Mouse (Mus musculus): ENCODE results near the gene Zfp13. TPM values are rescaled to one million over a fixed set of nuclear protein-coding genes. Genes with fewer than 3 reads are reported as not detected.
A peak's percentile ranks its signal among the peaks of the same experiment; 100 is the strongest.

Zfp13 gene
- polyA plus RNA-seq, 1 experiment: 0.03 TPM

DNA sequence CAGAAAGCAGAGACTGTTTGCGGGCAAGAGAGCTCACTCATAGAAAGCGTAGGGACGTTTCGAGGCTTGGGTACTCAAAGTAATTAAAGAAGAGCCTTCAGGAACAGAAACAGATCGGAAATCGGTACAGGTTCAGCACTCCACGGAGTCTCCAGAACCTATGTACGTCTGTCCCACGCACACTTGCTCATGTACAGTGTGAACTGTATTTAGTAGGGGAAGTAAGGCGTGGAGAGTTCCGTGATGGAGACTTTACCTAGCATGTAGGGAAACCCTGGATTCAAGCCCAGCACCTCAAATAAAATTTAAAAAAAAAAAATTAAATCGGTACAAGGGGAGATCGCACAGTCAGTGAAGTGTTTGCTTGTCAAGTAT lies 6.4 kb downstream of the Zfp13 start:
- Histone ChIP-seq H3K36me3 (ENCODE audit: control insufficient read depth) (no peaks in the 10 kb centered on the region), H3K27me3 (ENCODE audit: control insufficient read depth) (no peaks in the 10 kb centered on the region), H3K9me3 (ENCODE audit: control insufficient read depth, low read length) (no peaks in the 10 kb centered on the region), H3K4me1 (ENCODE audit: control insufficient read depth) (peaks cover 20% of the 10 kb centered on the region), H3K4me3 (replicated peaks) (peak overlapping the region; percentile 81)
- TF ChIP-seq GATA1 (IDR thresholded peaks at IDR 0.05; ENCODE audit: low read length) (no peak), TAL1 (IDR thresholded peaks at IDR 0.05; ENCODE audit: low read length) (no peak)

DNA sequence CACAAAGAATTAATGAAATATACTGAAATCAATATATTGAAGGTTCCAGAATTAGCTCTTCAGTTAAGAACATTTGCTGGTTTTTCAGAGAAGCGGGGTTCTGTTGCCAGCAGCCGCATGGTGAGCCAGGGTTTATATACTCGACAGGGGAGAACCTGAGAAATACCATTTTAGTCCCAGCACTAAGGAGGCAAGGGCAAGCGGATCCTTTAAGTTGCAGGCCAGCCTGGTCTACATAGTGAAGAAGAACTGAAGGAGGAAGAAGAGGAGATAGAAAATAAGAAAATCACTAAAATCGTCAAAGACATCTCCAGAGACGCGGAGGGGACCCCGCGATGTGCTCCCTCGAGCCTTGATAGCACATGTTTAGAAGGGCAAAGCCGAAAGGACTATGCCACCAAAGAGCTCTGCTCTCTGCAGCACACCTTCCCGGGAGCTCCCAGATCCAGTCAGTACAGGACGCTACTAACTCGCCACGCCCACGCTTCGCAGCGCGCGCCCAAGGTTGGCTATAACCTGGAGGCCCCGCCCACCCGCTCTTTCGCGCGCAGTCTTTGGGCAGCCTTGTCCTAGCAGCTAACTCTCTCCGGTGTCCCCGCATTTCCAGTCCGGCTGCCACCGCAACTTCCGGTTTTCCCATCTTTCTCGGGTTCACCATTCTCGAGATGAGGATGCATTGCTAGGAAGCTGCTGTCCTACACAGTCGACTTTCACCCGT lies 6.9 kb downstream of the Zfp13 start:
- Histone ChIP-seq H3K4me3 (replicated peaks) (peak overlapping the region; percentile 81), H3K36me3 (ENCODE audit: control insufficient read depth) (no peaks in the 10 kb centered on the region), H3K27me3 (ENCODE audit: control insufficient read depth) (no peaks in the 10 kb centered on the region), H3K4me1 (ENCODE audit: control insufficient read depth) (peaks cover 18% of the 10 kb centered on the region), H3K9me3 (ENCODE audit: control insufficient read depth, low read length) (no peaks in the 10 kb centered on the region)
- TF ChIP-seq GATA1 (IDR thresholded peaks at IDR 0.05; ENCODE audit: low read length) (no peak), TAL1 (IDR thresholded peaks at IDR 0.05; ENCODE audit: low read length) (no peak)

DNA sequence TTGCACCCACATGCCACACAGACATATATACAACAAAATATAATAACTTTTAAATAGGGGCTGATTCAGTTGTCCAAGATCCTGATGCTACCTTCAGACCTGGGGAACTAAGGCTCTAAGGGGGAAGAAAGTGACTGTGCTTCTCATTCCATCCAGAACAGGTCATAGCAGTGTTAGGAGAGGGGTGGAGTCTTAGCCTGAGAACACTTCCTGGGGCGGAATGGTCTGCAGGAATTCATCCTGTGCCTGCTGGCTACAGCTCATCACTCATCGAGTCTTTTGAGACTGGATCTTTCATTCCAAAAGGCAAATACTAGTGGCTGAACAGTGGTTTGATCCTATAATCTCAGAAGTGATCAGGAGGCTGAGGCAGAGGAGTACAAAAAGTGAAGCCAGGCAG lies 12.0 kb downstream of the Zfp13 start:
- Histone ChIP-seq H3K4me3 (replicated peaks) (no peak overlapping the region), H3K36me3 (ENCODE audit: control insufficient read depth) (no peaks in the 10 kb centered on the region), H3K27me3 (ENCODE audit: control insufficient read depth) (peaks cover 29% of the 10 kb centered on the region), H3K4me1 (ENCODE audit: control insufficient read depth) (peaks cover 11% of the 10 kb centered on the region), H3K9me3 (ENCODE audit: control insufficient read depth, low read length) (no peaks in the 10 kb centered on the region)
- TF ChIP-seq TAL1 (IDR thresholded peaks at IDR 0.05; ENCODE audit: low read length) (no peak), GATA1 (IDR thresholded peaks at IDR 0.05; ENCODE audit: low read length) (no peak)

DNA sequence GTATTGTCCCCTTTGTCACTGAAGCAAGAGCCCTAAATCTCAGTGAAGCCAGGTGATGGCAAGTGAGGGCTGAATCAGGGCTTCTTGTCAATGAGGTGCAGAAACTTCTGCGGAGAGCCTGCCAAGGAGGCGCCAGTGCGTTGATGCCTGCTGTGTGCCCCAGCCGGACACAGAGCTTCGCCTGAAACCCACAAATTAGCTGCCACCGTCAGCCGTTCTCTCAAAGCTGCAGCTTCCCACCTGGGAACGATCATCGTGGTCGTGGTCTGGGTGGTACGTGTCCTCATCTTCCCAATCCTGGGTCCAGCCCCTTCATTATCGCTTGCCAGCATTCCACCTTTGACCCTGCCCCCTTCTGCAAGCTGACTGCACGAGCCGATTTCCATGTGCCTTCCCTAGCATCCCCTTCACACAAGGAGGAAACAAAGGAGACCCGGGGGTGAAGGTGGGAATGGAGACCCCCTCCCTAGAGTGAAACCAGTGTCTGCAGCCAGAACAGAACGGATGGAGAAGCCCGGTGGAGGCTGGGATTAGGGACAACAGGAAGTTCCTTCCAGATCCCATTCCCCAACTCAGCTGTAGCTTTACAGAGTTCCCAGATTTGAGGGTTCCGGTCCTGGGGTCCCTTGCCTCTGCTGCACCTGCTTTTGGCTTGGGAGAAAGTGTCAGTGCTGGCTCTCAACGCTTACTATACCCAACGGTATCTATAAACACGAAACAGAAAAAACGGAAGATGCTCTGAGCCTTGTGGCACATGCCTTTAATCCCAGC lies 13.4 kb downstream of the Zfp13 start:
- H3K36me3 ChIP-seq (ENCODE audit: control insufficient read depth): no peaks in the 10 kb centered on the region; the same call in 1 of the 2 replicates
- H3K4me3 ChIP-seq (replicated peaks): peak overlapping the region; percentile 56
- H3K27me3 ChIP-seq (ENCODE audit: control insufficient read depth): peaks cover 29% of the 10 kb centered on the region
- TF ChIP-seq TAL1 (IDR thresholded peaks at IDR 0.05; ENCODE audit: low read length) (no peak), GATA1 (IDR thresholded peaks at IDR 0.05; ENCODE audit: low read length) (no peak)
- no peaks in the 10 kb centered on the region for H3K9me3 ChIP-seq (ENCODE audit: control insufficient read depth, low read length)
- peaks cover 6% of the 10 kb centered on the region for H3K4me1 ChIP-seq (ENCODE audit: control insufficient read depth)

DNA sequence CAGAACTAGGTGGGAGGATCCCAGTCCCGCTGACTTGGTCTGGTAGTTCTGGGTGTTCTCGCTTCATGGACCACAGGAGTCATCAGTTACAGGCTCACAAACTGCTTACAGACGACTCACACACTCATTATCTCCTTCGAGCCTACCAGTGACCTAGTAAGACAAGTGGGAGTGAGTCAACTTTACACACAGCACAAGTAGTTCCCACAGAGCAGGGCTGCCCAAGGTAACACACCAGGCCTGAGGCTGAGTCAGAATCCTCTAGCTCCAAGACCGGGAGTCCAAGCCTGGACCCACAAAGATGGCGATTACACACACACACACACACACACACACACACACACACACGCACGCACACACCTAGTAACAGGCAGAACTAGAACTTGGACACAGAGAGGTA lies 14.5 kb downstream of the Zfp13 start:
- H3K36me3 ChIP-seq (ENCODE audit: control insufficient read depth): no peaks in the 10 kb centered on the region; the same call in 1 of the 2 replicates
- H3K9me3 ChIP-seq (ENCODE audit: control insufficient read depth, low read length): no peaks in the 10 kb centered on the region
- H3K27me3 ChIP-seq (ENCODE audit: control insufficient read depth): peaks cover 29% of the 10 kb centered on the region
- TF ChIP-seq GATA1 (IDR thresholded peaks at IDR 0.05; ENCODE audit: low read length) (no peak), TAL1 (IDR thresholded peaks at IDR 0.05; ENCODE audit: low read length) (no peak)
- no peak overlapping the region for H3K4me3 ChIP-seq (replicated peaks)
- peaks cover 6% of the 10 kb centered on the region for H3K4me1 ChIP-seq (ENCODE audit: control insufficient read depth)

- no peaks in the 10 kb centered on the region for H3K9me3 ChIP-seq (ENCODE audit: control insufficient read depth, low read length)
- no peaks in the 10 kb centered on the region for H3K27me3 ChIP-seq (ENCODE audit: control insufficient read depth)
- H3K4me3 ChIP-seq (replicated peaks): no peak overlapping the region
- peaks cover 8% of the 10 kb centered on the region; the same call in 1 of the 2 replicates for H3K36me3 ChIP-seq (ENCODE audit: control insufficient read depth)
- no peaks in the 10 kb centered on the region for H3K4me1 ChIP-seq (ENCODE audit: control insufficient read depth)
- TF ChIP-seq GATA1 (IDR thresholded peaks at IDR 0.05; ENCODE audit: low read length): no peak
These were observed 23.2 kb downstream of the Zfp13 start for GRCm38 (mm10) chr17:23575951-23576552.

DNA sequence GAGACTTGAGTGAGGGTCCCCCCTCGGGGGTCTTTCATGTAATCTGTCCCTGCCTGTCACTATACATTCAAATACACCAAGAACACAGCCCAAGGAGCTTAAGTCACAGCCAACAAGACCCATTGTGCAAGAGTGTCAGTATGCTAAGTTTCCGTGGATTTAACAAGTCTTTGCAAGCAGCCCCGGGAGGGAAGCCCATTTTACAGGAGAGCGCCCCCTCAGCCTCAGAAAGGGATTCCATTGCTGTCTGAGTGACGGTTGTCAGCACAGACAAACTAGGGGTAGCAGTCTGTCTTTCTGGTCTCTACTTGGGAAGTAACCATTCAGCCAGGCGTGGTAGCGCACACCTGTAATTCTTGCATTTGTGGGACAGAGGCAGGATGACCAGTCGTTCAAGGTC lies 25.2 kb downstream of the Zfp13 start:
- H3K4me3 ChIP-seq (replicated peaks): no peak overlapping the region
- H3K27me3 ChIP-seq (ENCODE audit: control insufficient read depth): no peaks in the 10 kb centered on the region
- peaks cover 8% of the 10 kb centered on the region; the same call in 1 of the 2 replicates for H3K36me3 ChIP-seq (ENCODE audit: control insufficient read depth)
- no peaks in the 10 kb centered on the region for H3K9me3 ChIP-seq (ENCODE audit: control insufficient read depth, low read length)
- no peaks in the 10 kb centered on the region for H3K4me1 ChIP-seq (ENCODE audit: control insufficient read depth)
- TF ChIP-seq TAL1 (IDR thresholded peaks at IDR 0.05; ENCODE audit: low read length) (no peak), GATA1 (IDR thresholded peaks at IDR 0.05; ENCODE audit: low read length) (no peak)

GRCm38 (mm10) chr17:23572059-23572458 lies 27.2 kb downstream of the Zfp13 start:
- no peaks in the 10 kb centered on the region for H3K27me3 ChIP-seq (ENCODE audit: control insufficient read depth)
- peaks cover 8% of the 10 kb centered on the region; the same call in 1 of the 2 replicates for H3K36me3 ChIP-seq (ENCODE audit: control insufficient read depth)
- H3K9me3 ChIP-seq (ENCODE audit: control insufficient read depth, low read length): no peaks in the 10 kb centered on the region
- no peaks in the 10 kb centered on the region; the same call in 1 of the 2 replicates for H3K4me1 ChIP-seq (ENCODE audit: control insufficient read depth)
- no peak overlapping the region for H3K4me3 ChIP-seq (replicated peaks)
- no peak for TF ChIP-seq GATA1 (IDR thresholded peaks at IDR 0.05; ENCODE audit: low read length)
- no peak for TF ChIP-seq TAL1 (IDR thresholded peaks at IDR 0.05; ENCODE audit: low read length)

DNA sequence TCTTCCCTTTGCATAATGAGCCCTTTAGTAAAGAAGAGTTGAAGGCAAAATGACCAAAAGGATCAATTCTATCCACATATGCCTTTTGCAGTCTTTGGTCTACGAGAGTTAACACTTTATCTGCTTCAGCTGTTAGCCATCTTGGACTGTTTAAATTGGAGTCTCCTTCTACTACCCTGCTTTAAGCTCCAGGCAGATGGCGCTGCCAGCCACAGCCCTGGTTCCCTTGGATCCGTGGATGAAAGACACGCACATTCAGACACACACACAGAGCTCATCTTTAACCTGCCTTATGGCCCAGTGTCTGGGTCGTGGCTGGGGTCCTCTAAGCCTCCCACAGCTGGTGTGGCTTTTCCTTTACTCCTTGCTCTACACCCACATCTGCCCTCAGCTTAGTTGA lies 28.2 kb downstream of the Zfp13 start:
- Histone ChIP-seq H3K4me1 (ENCODE audit: control insufficient read depth) (peaks cover 2% of the 10 kb centered on the region), H3K27me3 (ENCODE audit: control insufficient read depth) (no peaks in the 10 kb centered on the region), H3K36me3 (ENCODE audit: control insufficient read depth) (peaks cover 2% of the 10 kb centered on the region; the same call in 1 of the 2 replicates), H3K9me3 (ENCODE audit: control insufficient read depth, low read length) (no peaks in the 10 kb centered on the region), H3K4me3 (replicated peaks) (no peak overlapping the region)
- TF ChIP-seq GATA1 (IDR thresholded peaks at IDR 0.05; ENCODE audit: low read length) (no peak), TAL1 (IDR thresholded peaks at IDR 0.05; ENCODE audit: low read length) (no peak)

Data from erythroblast, embryonic 14.5 days (primary cell).